Mouse (Mus musculus): ENCODE data around the gene Esp36. TPM values are rescaled to one million over a fixed set of nuclear protein-coding genes. Genes with fewer than 3 reads are reported as not detected.
"Not testable (repeated sequence)": the region's sequence is repeated elsewhere in the genome, so short reads cannot be mapped to it uniquely, and the experiment has no call there.

Gene Esp36
- total RNA-seq (2022): not detected

DNA sequence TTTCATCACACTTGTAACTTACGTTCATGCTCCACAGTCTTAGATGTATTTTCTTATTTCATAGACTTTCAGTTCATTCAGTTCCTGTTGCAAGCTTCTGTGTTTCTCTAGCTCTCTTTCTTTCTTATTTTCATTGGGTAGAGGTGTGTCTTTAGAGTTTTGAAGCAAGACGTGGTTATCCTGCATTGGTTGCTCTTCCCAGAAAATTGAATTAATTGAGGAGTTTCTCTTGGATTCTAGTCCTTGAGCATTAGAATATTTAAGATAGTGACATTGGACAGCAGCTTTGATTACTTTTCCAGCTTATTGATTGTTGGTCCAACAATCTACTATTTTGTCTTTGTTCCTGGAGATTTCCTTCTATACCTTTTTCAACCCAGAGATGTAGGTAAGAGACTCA is at the start of gene Esp36:
Gene Esp36 (minus strand): TSS at position 101 of the 400 bp plus-strand sequence.
- no peak for DNase-seq (ENCODE audit: low spot score in 2 of 2)

GRCm38 (mm10) chr17:38456206-38456605 is 36.2 kb upstream of the Esp36 start:
- not testable (repeated sequence) for DNase-seq (ENCODE audit: low spot score in 2 of 2)

- no peak for DNase-seq (ENCODE audit: low spot score in 2 of 2)
Observed at GRCm38 (mm10) chr17:38450688-38451087, 30.7 kb upstream of the Esp36 start.

DNA sequence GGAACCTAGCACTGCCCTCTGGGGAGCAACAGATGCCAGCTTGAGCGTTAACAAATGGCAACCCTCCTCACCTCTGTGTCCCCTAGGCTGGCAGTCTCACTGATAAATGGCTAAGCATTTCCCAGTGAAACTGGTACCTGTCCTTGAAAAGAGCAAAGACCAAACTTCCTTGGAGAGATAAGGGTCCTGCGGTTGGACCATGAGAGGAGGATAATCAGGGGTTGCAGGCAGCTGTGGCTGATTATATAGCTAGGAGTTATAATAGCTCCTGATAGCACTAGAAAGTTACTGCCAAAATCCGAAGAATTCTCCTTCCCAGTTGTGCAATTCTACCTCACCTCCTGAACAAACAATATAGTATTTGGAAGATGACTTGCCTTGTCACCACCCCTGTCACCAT is 13.8 kb downstream of the Esp36 start:
- no peak for DNase-seq (ENCODE audit: low spot score in 2 of 2)

- DNase-seq (ENCODE audit: low spot score in 2 of 2): no peak
Observed at GRCm38 (mm10) chr17:38391821-38392220, 28.2 kb downstream of the Esp36 start.

Other genes with a start within 250 kb of the Esp36 start
- gene Olfr134, start 248.8 kb downstream of the Esp36 start, total RNA-seq (2022): not detected
- gene Olfr135, start 215.8 kb downstream of the Esp36 start, total RNA-seq (2022): not detected
- gene Olfr138, start 159.2 kb downstream of the Esp36 start, total RNA-seq (2022): not detected
- not detected for gene Olfr137, start 112.6 kb downstream of the Esp36 start, total RNA-seq (2022)
- gene Olfr136, start 90.4 kb downstream of the Esp36 start, total RNA-seq (2022): not detected
- not detected for gene Esp34, start 134.0 kb upstream of the Esp36 start, total RNA-seq (2022)
- gene Esp31, start 219.3 kb upstream of the Esp36 start, total RNA-seq (2022): not detected

Measured in left cerebral cortex, adult 8-10 months (tissue).